Mouse (Mus musculus): ENCODE results near the gene Stard9. TPM values are rescaled to one million over a fixed set of nuclear protein-coding genes. Genes with fewer than 3 reads are reported as not detected.

Gene Stard9
- total and polyA plus RNA-seq, 2 experiments, result 1.4 to 3.3 TPM

- WGBS, result 98% methylated on average over 2 of the region's 2 CpGs
- H3K27me3 ChIP-seq (ENCODE audit: control insufficient read depth, insufficient read depth, low read length), result no peaks in the 10 kb centered on the region
- no peak overlapping the region for H3K27ac ChIP-seq (replicated peaks; ENCODE audit: insufficient read depth, low read depth, low read length)
- DNase-seq (ENCODE audit: extremely low read depth, low read depth, low spot score), result no peak
- no peaks in the 10 kb centered on the region for H3K36me3 ChIP-seq (ENCODE audit: control insufficient read depth, insufficient read depth, low read length)
- no peak for TF ChIP-seq POLR2A (IDR thresholded peaks at IDR 0.05; ENCODE audit: extremely low read depth, insufficient read depth, low read length)
- TF ChIP-seq CTCF (IDR thresholded peaks at IDR 0.05; ENCODE audit: low read depth, low read length), result no peak
- no peaks in the 10 kb centered on the region for H3K79me2 ChIP-seq (ENCODE audit: control insufficient read depth, insufficient read depth, low read length)
- H3K9ac ChIP-seq (ENCODE audit: low read depth, low read length), result no peak overlapping the region
- peaks cover 2% of the 10 kb centered on the region; the same call in 1 of the 2 replicates for H3K4me1 ChIP-seq (ENCODE audit: control insufficient read depth, insufficient read depth, low read length)
- H3K4me3 ChIP-seq (ENCODE audit: insufficient read depth, low read depth, low read length), result no peak overlapping the region
Measured at GRCm38 (mm10) chr2:120656711-120657110, 27.8 kb downstream of the Stard9 start.

GRCm38 (mm10) chr2:120658486-120658885 lies 29.6 kb downstream of the Stard9 start:
- no peak for TF ChIP-seq CTCF (IDR thresholded peaks at IDR 0.05; ENCODE audit: low read depth, low read length)
- no peak for TF ChIP-seq POLR2A (IDR thresholded peaks at IDR 0.05; ENCODE audit: extremely low read depth, insufficient read depth, low read length)
- H3K4me3 ChIP-seq (ENCODE audit: insufficient read depth, low read depth, low read length), result no peak overlapping the region
- no peaks in the 10 kb centered on the region for H3K79me2 ChIP-seq (ENCODE audit: control insufficient read depth, insufficient read depth, low read length)
- peaks cover 2% of the 10 kb centered on the region for H3K4me1 ChIP-seq (ENCODE audit: control insufficient read depth, insufficient read depth, low read length)
- 80% methylated on average over 5 of the region's 5 CpGs for WGBS
- no peak overlapping the region for H3K27ac ChIP-seq (replicated peaks; ENCODE audit: insufficient read depth, low read depth, low read length)
- no peaks in the 10 kb centered on the region for H3K36me3 ChIP-seq (ENCODE audit: control insufficient read depth, insufficient read depth, low read length)
- no peak overlapping the region for H3K9ac ChIP-seq (ENCODE audit: low read depth, low read length)
- H3K27me3 ChIP-seq (ENCODE audit: control insufficient read depth, insufficient read depth, low read length), result no peaks in the 10 kb centered on the region
- DNase-seq (ENCODE audit: extremely low read depth, low read depth, low spot score), result no peak

- H3K79me2 ChIP-seq (ENCODE audit: control insufficient read depth, insufficient read depth, low read length), result no peaks in the 10 kb centered on the region
- H3K27me3 ChIP-seq (ENCODE audit: control insufficient read depth, insufficient read depth, low read length), result no peaks in the 10 kb centered on the region
- TF ChIP-seq CTCF (IDR thresholded peaks at IDR 0.05; ENCODE audit: low read depth, low read length), result no peak
- TF ChIP-seq POLR2A (IDR thresholded peaks at IDR 0.05; ENCODE audit: extremely low read depth, insufficient read depth, low read length), result no peak
- no peak overlapping the region for H3K9ac ChIP-seq (ENCODE audit: low read depth, low read length)
- DNase-seq (ENCODE audit: extremely low read depth, low read depth, low spot score), result no peak
- H3K4me1 ChIP-seq (ENCODE audit: control insufficient read depth, insufficient read depth, low read length), result peaks cover 2% of the 10 kb centered on the region
- H3K36me3 ChIP-seq (ENCODE audit: control insufficient read depth, insufficient read depth, low read length), result no peaks in the 10 kb centered on the region
- H3K4me3 ChIP-seq (ENCODE audit: insufficient read depth, low read depth, low read length), result no peak overlapping the region
- no peak overlapping the region for H3K27ac ChIP-seq (replicated peaks; ENCODE audit: insufficient read depth, low read depth, low read length)
Measured at GRCm38 (mm10) chr2:120659318-120659717, 30.4 kb downstream of the Stard9 start.

GRCm38 (mm10) chr2:120660486-120661078 lies 31.7 kb downstream of the Stard9 start:
- no peak overlapping the region for H3K4me3 ChIP-seq (ENCODE audit: insufficient read depth, low read depth, low read length)
- no peaks in the 10 kb centered on the region for H3K27me3 ChIP-seq (ENCODE audit: control insufficient read depth, insufficient read depth, low read length)
- 68% methylated on average over 5 of the region's 5 CpGs for WGBS
- no peak for TF ChIP-seq POLR2A (IDR thresholded peaks at IDR 0.05; ENCODE audit: extremely low read depth, insufficient read depth, low read length)
- TF ChIP-seq CTCF (IDR thresholded peaks at IDR 0.05; ENCODE audit: low read depth, low read length), result no peak
- peaks cover 2% of the 10 kb centered on the region for H3K4me1 ChIP-seq (ENCODE audit: control insufficient read depth, insufficient read depth, low read length)
- no peak for DNase-seq (ENCODE audit: extremely low read depth, low read depth, low spot score)
- no peaks in the 10 kb centered on the region for H3K79me2 ChIP-seq (ENCODE audit: control insufficient read depth, insufficient read depth, low read length)
- no peak overlapping the region for H3K9ac ChIP-seq (ENCODE audit: low read depth, low read length)
- H3K27ac ChIP-seq (replicated peaks; ENCODE audit: insufficient read depth, low read depth, low read length), result no peak overlapping the region
- no peaks in the 10 kb centered on the region for H3K36me3 ChIP-seq (ENCODE audit: control insufficient read depth, insufficient read depth, low read length)

GRCm38 (mm10) chr2:120662766-120663165 lies 33.8 kb downstream of the Stard9 start:
- no peaks in the 10 kb centered on the region for H3K36me3 ChIP-seq (ENCODE audit: control insufficient read depth, insufficient read depth, low read length)
- H3K27ac ChIP-seq (replicated peaks; ENCODE audit: insufficient read depth, low read depth, low read length), result no peak overlapping the region
- TF ChIP-seq CTCF (IDR thresholded peaks at IDR 0.05; ENCODE audit: low read depth, low read length) (no peak), POLR2A (IDR thresholded peaks at IDR 0.05; ENCODE audit: extremely low read depth, insufficient read depth, low read length) (no peak)
- no peaks in the 10 kb centered on the region for H3K27me3 ChIP-seq (ENCODE audit: control insufficient read depth, insufficient read depth, low read length)
- H3K4me3 ChIP-seq (ENCODE audit: insufficient read depth, low read depth, low read length), result no peak overlapping the region
- DNase-seq (ENCODE audit: extremely low read depth, low read depth, low spot score), result no peak
- H3K9ac ChIP-seq (ENCODE audit: low read depth, low read length), result no peak overlapping the region
- H3K79me2 ChIP-seq (ENCODE audit: control insufficient read depth, insufficient read depth, low read length), result no peaks in the 10 kb centered on the region
- H3K4me1 ChIP-seq (ENCODE audit: control insufficient read depth, insufficient read depth, low read length), result peaks cover 2% of the 10 kb centered on the region

GRCm38 (mm10) chr2:120663491-120664154 lies 34.7 kb downstream of the Stard9 start:
- Histone ChIP-seq H3K4me1 (ENCODE audit: control insufficient read depth, insufficient read depth, low read length) (peaks cover 2% of the 10 kb centered on the region), H3K36me3 (ENCODE audit: control insufficient read depth, insufficient read depth, low read length) (no peaks in the 10 kb centered on the region), H3K27ac (replicated peaks; ENCODE audit: insufficient read depth, low read depth, low read length) (0 out of 2 replicates have a peak overlapping the region, but pooled peaks have one; percentile 22), H3K4me3 (ENCODE audit: insufficient read depth, low read depth, low read length) (no peak overlapping the region), H3K79me2 (ENCODE audit: control insufficient read depth, insufficient read depth, low read length) (no peaks in the 10 kb centered on the region), H3K27me3 (ENCODE audit: control insufficient read depth, insufficient read depth, low read length) (no peaks in the 10 kb centered on the region), H3K9ac (ENCODE audit: low read depth, low read length) (no peak overlapping the region)
- no peak for DNase-seq (ENCODE audit: extremely low read depth, low read depth, low spot score)
- TF ChIP-seq POLR2A (IDR thresholded peaks at IDR 0.05; ENCODE audit: extremely low read depth, insufficient read depth, low read length), result no peak
- TF ChIP-seq CTCF (IDR thresholded peaks at IDR 0.05; ENCODE audit: low read depth, low read length), result no peak
- WGBS, result 82% methylated on average over 3 of the region's 3 CpGs

Data from liver, adult 2 months (tissue).